Mouse (Mus musculus): Measurements from ENCODE around the gene Trpc2. TPM values are rescaled to one million over a fixed set of nuclear protein-coding genes. Genes with fewer than 3 reads are reported as not detected.

Trpc2 gene
- 0.38 and 0.76 TPM in 2 replicates for polyA plus RNA-seq (2012; rRNA removed)

DNA sequence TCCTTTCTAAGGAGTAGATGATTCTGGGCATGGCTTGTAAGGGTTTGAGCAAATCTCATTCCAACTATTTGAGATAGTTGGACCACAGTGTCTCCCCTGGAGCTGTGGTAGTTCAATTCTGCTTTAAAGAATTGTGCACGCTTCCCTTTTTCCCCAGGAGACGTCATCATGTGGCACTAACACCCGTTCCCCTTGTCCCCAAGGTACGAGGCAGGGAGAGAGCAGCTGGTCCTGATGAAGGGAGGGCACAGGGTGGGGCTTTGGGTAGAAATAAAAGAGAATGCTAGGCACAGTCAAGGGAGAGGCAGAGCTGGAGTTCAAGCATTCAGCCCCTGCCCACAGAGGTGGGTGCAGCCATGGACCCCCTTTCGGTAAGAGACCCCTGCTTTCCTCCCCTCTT lies at the start of gene Trpc2:
Trpc2 (plus strand) TSS at position 301 of the 400 bp plus-strand sequence.

DNA sequence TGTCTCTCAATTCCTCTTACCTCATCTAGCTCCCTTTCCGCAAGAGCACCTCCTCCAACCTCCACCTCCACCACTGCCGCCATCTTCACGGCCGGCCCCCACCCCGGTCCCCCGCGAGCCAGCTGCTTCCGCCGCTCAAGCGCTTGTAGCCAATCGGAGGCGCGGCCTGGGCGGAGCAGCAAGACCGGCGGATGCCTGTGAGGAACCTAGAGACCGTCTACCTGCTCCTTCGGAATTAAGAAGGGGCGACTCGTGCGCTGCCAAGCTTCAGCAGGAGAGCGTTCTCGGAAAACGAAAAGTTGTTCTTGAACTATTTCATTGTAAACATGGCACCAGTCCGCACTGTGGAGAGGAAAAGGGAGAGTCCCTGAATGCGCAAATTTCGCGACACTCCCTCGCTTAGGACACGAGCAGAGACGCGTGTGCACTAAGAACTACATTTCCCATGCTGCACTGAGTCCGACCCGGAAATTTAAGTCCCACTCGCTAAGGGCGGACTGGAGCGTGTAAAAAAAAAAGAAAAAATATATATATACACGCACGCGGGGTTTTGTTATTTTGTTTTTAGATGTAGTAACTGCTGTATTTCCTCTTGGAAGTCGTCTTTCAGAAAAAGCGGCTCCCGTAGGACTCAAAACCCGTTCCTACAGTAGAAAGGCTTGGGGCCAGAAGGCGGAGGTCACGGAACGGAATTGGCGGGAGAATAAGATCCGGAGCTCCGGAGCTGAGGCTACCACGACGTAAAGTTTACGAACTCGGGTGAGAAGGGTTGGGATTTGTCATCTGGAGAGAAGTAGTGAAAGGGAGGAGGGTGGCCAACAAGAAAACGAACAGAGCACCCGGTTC lies 17.6 kb upstream of the Trpc2 start, which contains the start of the genes Rnf121, Xndc1 and Xntrpc:
Rnf121 (minus strand) TSS at position 424 of the 846 bp plus-strand sequence.
Xndc1 (plus strand) TSS at position 466 of the 846 bp plus-strand sequence.
Xntrpc (plus strand) TSS at position 668 of the 846 bp plus-strand sequence.

DNA sequence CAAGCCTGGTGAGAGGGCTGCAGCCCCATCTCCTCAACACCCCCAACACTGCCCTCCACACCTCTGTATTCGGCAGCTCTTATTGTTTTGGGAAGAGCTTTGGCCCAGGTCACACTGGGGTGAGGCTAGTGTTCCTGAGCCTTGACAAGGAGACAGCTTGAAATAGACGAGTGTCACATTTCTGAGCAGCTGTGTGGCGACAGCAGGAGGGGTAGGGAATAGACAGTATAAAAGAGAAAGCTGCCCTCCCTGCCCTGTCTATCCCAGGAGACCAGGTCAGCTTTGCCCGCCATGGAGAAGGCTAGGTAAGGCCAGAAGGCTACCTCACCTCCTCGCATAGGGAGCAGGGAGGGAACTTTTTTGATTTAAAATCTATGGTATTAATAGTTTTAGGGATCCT lies 18.6 kb downstream of the Trpc2 start, which contains the start of gene Art1:
Art1 (plus strand) TSS at position 257 of the 400 bp plus-strand sequence.

DNA sequence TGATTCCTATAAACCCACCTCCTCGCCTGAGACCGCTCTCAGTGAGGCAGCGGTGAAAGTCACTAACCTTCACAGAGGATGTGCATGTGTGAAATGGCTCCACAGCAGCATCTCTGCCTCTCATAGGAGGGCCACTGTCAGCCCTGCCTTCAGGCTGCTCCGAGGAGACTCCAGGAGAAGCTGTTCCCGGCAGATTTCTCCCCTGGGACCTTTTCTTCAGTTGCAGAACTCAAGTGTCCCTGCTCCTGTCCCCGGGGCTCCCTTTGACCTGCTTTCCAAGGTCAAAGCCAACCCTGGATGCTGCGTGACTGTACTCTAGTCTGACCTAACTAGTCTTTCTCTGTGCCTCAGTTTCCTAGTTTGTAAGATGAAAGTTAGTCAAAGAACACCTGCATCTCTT lies 26.3 kb downstream of the Trpc2 start, which contains the start of gene Art5:
Art5 (minus strand) TSS at position 319 of the 400 bp plus-strand sequence.

DNA sequence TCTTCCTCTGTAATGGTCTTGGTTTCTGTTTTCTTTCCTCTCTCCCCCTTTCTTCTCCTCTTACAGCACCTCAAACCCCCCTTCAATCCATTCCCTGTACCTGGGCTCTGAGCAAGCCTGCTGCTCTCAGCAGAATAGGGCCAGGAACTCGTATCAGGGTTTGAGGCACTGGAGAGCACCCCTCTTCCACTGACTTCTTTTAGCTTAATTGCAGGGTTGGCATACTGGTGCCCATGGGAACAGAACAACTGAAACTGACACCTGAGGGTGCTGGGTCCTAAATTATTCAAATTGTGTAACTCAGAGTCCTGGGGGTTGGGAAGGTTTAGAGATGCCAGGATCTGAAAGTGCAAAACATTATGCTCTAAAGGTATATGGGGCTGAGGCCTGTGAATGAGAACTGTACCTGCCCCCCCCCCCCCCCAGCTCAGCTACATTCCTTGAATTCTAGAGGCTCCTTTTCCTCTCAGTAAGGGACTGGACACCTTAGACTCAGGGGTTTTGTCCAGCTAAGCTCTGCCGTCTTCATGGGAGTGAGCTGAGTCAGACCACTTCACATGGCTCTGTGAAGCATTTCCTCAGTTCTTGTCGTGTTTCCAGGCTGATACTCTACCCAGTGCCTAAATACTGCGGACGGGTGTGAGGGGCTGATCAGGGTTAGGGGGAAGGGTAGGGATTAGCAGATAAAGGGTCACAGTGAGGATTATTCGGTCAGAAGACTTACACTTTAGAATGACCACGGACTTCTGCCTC lies 33.8 kb downstream of the Trpc2 start, which contains the start of gene Chrna10:
Chrna10 (minus strand) TSS at position 250 of the 753 bp plus-strand sequence.

Other genes with a start within 250 kb of the Trpc2 start
- 74.6 and 87.9 TPM in 2 replicates for gene Inppl1, start 244.9 kb upstream of the Trpc2 start, polyA plus RNA-seq (2012; rRNA removed)
- 5.5 and 6.8 TPM in 2 replicates for gene Folr2, start 225.9 kb upstream of the Trpc2 start, polyA plus RNA-seq (2012; rRNA removed)
- gene Anapc15, start 219.4 kb upstream of the Trpc2 start, polyA plus RNA-seq (2012; rRNA removed), result 34.4 and 45.5 TPM in 2 replicates
- gene Folr1, start 212.3 kb upstream of the Trpc2 start, polyA plus RNA-seq (2012; rRNA removed), result 0.87 and 1.6 TPM in 2 replicates
- 136 and 171 TPM in 2 replicates for gene Lamtor1, start 177.2 kb upstream of the Trpc2 start, polyA plus RNA-seq (2012; rRNA removed)
- 0.04 TPM in 1 of 2 replicates, not detected in the other for gene Tomt, start 176.8 kb upstream of the Trpc2 start, polyA plus RNA-seq (2012; rRNA removed)
- 2.9 and 4.7 TPM in 2 replicates for gene Lrrc51, start 149.2 kb upstream of the Trpc2 start, polyA plus RNA-seq (2012; rRNA removed)
- 30.8 and 33.0 TPM in 2 replicates for gene Numa1, start 149.0 kb upstream of the Trpc2 start, polyA plus RNA-seq (2012; rRNA removed)
- gene Il18bp, start 64.4 kb upstream of the Trpc2 start, polyA plus RNA-seq (2012; rRNA removed), result 1.9 and 2.6 TPM in 2 replicates
- gene Rnf121, start 17.6 kb upstream of the Trpc2 start, polyA plus RNA-seq (2012; rRNA removed), result 10.6 and 12.9 TPM in 2 replicates
- gene Xndc1, start 17.6 kb upstream of the Trpc2 start, polyA plus RNA-seq (2012; rRNA removed), result 9.8 and 11.4 TPM in 2 replicates
- gene Xntrpc, start 17.4 kb upstream of the Trpc2 start, polyA plus RNA-seq (2012; rRNA removed), result 0.27 and 0.56 TPM in 2 replicates
- 2.2 and 4.2 TPM in 2 replicates for gene Art1, start 18.6 kb downstream of the Trpc2 start, polyA plus RNA-seq (2012; rRNA removed)
- gene Art5, start 26.4 kb downstream of the Trpc2 start, polyA plus RNA-seq (2012; rRNA removed), result 0.16 and 0.40 TPM in 2 replicates
- gene Chrna10, start 33.7 kb downstream of the Trpc2 start, polyA plus RNA-seq (2012; rRNA removed), result 0.04 and 0.08 TPM in 2 replicates
- gene Nup98, start 127.1 kb downstream of the Trpc2 start, polyA plus RNA-seq (2012; rRNA removed), result 4.6 and 5.4 TPM in 2 replicates
- gene Pgap2, start 127.1 kb downstream of the Trpc2 start, polyA plus RNA-seq (2012; rRNA removed), result 118 and 123 TPM in 2 replicates
- gene Rhog, start 172.9 kb downstream of the Trpc2 start, polyA plus RNA-seq (2012; rRNA removed), result 48.4 and 53.1 TPM in 2 replicates
- gene Stim1, start 184.7 kb downstream of the Trpc2 start, polyA plus RNA-seq (2012; rRNA removed), result 29.9 and 33.5 TPM in 2 replicates

All from stomach, adult 2 months (tissue).